Mouse (Mus musculus) lung, adult 10 weeks (tissue): ENCODE measurements around the gene Hlcs. TPM values are rescaled to one million over a fixed set of nuclear protein-coding genes. Genes with fewer than 3 reads are reported as not detected.

Experiments
- polyA plus RNA-seq: library from polyadenylated mRNA; stranded (reverse); fragments of 350-450 nt; fragmentation: Illumina TruSeq; extraction: RNeasy Lipid Tissue Mini Kit (QIAGEN cat#74804); gene quantifications from one replicate; pipeline ENCODE4 v1.2.3, GENCODE M21; 2014; ENCODE audit warnings: low read depth, low replicate concordance; ENCODE audit not compliant: insufficient read depth

Hlcs gene
- 3.9 TPM for polyA plus RNA-seq

DNA sequence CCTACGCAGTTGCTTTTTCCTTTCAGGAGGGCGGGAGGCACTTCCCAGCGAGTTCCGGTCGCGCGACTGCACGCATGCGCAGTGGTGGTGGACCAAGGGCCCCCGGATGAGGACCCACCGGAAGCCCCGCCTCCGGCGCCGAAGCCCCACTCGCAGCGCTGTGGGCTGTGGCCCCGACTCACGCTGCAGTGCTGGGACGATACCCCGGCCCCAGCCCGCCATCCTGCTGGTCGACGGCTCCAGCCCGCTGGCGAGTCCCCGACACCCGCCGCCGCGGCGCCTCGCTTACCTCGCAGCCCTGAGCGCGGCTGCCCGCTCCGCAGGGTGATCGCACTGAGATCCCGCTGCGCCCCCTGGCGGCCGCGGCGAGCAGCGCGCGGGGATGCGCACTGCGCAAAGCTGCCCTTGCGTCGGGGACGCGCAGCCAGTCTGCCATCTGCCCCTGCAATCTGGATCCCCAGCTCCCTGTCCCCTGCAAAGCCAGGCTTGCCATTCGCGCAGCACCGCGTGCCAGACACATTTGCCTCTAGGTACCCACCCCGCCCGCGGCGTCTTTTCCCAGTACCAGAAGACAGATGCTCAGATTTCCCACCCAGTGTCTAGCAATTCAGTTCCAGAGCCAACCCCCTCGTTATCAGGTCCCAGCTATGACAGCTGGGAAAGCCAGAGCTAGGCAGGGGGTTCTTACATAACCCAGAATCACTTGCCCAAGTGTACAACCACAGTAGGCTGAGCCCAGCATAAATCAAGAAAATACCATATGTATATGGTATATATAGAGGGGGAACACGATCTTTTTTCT is at the start of gene Hlcs:
TSS of gene Hlcs (minus strand) at position 343 of the 802 bp plus-strand sequence.

DNA sequence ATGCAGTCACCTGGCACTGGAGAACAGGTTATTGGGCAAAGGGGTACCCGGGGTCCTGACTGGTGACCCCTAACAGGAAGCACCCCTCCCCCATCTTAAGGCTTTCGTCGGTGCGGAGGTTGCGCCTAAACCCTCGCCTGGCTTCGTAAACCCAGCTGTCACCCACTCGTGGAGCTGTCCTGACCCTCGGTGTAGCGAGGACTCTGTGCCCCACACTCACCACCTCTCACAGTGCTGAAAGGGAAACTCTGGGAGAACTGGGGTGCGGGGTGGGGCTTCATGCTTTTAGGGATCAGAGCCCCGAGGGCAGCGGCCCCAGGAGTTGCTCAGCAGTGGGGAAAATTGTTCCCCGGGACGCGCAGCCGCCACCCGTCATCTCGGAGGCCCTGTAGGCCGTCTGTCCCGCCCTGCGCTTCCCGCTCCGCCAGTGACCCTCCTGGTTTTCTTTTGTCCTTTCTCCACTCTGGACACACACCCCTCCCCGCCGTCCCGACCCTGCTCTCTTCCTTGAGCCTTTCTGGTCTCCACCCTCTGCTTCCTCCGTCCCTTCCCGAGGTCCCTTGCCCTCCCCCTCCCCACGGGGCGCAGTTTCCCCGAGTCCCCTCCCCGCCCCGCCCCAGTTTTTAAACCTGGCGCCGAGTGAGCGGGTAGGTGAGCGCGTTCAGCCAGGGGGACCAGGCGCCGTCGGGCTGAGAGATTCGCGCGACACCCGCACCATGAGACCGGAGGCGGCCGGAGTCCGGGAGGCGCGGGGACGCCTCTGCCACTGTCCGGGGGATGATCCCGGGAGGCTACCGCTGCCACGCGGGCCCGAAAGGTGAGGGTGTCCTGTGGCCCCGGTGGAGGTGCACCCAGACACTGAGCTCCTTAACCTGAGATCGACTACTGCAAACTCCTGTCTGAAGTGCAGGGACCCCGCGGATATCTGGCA is 14.7 kb upstream of the Hlcs start, which contains the start of gene Ripply3:
TSS of gene Ripply3 (plus strand) at position 640 of the 931 bp plus-strand sequence.

DNA sequence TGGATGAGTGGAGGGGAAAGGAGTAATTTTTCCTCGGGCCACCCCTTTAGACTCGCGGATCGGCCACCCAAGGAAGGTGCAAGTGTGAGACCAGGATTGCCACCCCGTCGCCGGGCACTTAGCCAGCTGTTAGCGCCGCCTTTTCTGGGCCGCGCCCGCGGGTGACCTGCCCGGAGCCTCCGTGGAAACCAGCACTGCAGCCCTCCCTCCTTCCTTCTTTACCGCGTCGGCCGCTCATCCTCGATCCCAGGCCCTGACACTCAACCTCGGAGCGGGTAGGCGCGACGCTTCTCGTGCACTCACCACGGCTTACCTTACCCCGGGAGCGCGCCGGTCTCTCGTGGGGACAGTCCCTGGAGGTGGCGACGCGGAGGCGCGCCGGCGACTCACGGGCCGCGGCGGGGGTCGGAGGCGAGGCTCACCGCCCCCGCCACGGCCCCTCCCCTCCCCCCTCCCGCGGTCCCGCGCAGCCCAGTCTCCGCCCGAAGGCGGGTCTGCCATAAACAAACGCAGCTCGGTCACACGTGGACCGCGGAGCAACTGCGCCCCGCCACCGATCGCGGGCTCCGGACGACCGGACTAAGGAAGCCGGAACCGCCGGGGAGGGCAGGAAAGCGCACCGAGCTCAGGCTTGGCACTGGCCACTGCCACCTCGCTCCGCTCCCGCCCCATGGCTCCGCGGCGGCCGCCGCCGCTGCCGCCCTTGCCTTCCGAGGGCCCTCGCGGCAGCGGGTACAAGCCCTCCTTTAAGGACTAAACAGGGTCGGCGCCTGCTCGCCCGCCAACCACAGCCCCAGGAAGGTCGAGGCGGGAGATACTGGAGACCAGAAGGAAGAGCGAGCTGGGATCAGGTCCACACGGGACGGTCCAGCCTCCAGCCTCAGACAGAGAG is 228.4 kb downstream of the Hlcs start, which contains the start of gene Sim2:
TSS of gene Sim2 (plus strand) at position 221 of the 892 bp plus-strand sequence.

Other genes with a start within 250 kb of the Hlcs start
- gene Sim2, start 228.6 kb downstream of the Hlcs start, polyA plus RNA-seq, result not detected
- gene Ripply3, start 14.8 kb upstream of the Hlcs start, polyA plus RNA-seq, result 58.0 TPM
- 10.2 TPM for gene Ttc3, start 57.0 kb upstream of the Hlcs start, polyA plus RNA-seq
- 91.7 TPM for gene Pigp, start 58.3 kb upstream of the Hlcs start, polyA plus RNA-seq
- 28.8 TPM for gene Vps26c, start 213.3 kb upstream of the Hlcs start, polyA plus RNA-seq